Mouse (Mus musculus) mammary gland, adult 2 months (tissue): Measurements from ENCODE around the gene Hist2h3b. TPM values are rescaled to one million over a fixed set of nuclear protein-coding genes. Genes with fewer than 3 reads are reported as not detected.

Experiments
- polyA plus RNA-seq: library from polyadenylated mRNA; depleted of rRNA; stranded (reverse); fragments of >200 nt; gene quantifications from 2 replicates; pipeline ENCODE4 v1.2.3, GENCODE M21; 2012; ENCODE audit warnings: low replicate concordance; rRNA removed

Gene Hist2h3b
- polyA plus RNA-seq: 20.1 and 116 TPM in 2 replicates

GRCm38 (mm10) chr3:96268051-96268775 is at the start of gene Hist2h3b:
TSS of gene Hist2h3b (plus strand) at chr3:96268654.

GRCm38 (mm10) chr3:96219661-96220130 is 48.8 kb upstream of the Hist2h3b start, which contains the start of the genes Bola1 and Hist2h2ab:
TSS of gene Bola1 (minus strand) at chr3:96219709.
TSS of gene Hist2h2ab (plus strand) at chr3:96219865.

GRCm38 (mm10) chr3:96220765-96221639 is 47.5 kb upstream of the Hist2h3b start, which contains the start of the genes Hist2h2ac and Hist2h2be:
TSS of gene Hist2h2ac (minus strand) at chr3:96220880.
TSS of gene Hist2h2be (plus strand) at chr3:96221119.

GRCm38 (mm10) chr3:96238954-96239793 is 29.3 kb upstream of the Hist2h3b start, which contains the start of gene Hist2h3c2:
TSS of gene Hist2h3c2 (minus strand) at chr3:96239127.

GRCm38 (mm10) chr3:96239949-96240798 is 28.3 kb upstream of the Hist2h3b start, which contains the start of gene Hist2h2aa2:
TSS of gene Hist2h2aa2 (minus strand) at chr3:96240276.

GRCm38 (mm10) chr3:96245003-96245886 is 23.2 kb upstream of the Hist2h3b start, which contains the start of gene Hist2h2aa1:
TSS of gene Hist2h2aa1 (plus strand) at chr3:96245497.

GRCm38 (mm10) chr3:96246427-96246856 is 22.0 kb upstream of the Hist2h3b start, which contains the start of gene Hist2h3c1:
TSS of gene Hist2h3c1 (plus strand) at chr3:96246685.

GRCm38 (mm10) chr3:96262979-96263550 is 5.4 kb upstream of the Hist2h3b start, which contains the start of gene Hist2h4:
TSS of gene Hist2h4 (minus strand) at chr3:96263311.

GRCm38 (mm10) chr3:96269511-96270474 is 1.3 kb downstream of the Hist2h3b start, which contains the start of gene Hist2h2bb:
TSS of gene Hist2h2bb (plus strand) at chr3:96269752.

GRCm38 (mm10) chr3:96293787-96294186 is 25.3 kb downstream of the Hist2h3b start, which contains the start of gene Fcgr1:
TSS of gene Fcgr1 (minus strand) at chr3:96293969.

Other genes with a start within 250 kb of the Hist2h3b start
- 4.3 and 7.9 TPM in 2 replicates for gene Vps45, start 210.2 kb upstream of the Hist2h3b start, polyA plus RNA-seq
- gene Otud7b, start 164.1 kb upstream of the Hist2h3b start, polyA plus RNA-seq: 10.1 and 22.4 TPM in 2 replicates
- 10.8 and 22.4 TPM in 2 replicates for gene Mtmr11, start 106.7 kb upstream of the Hist2h3b start, polyA plus RNA-seq
- 64.9 and 128 TPM in 2 replicates for gene Sf3b4, start 96.3 kb upstream of the Hist2h3b start, polyA plus RNA-seq
- 1.4 and 1.5 TPM in 2 replicates for gene Sv2a, start 87.5 kb upstream of the Hist2h3b start, polyA plus RNA-seq
- 36.4 and 85.0 TPM in 2 replicates for gene Bola1, start 48.9 kb upstream of the Hist2h3b start, polyA plus RNA-seq
- gene Hist2h2ab, start 48.8 kb upstream of the Hist2h3b start, polyA plus RNA-seq: 3.1 TPM in 1 of 2 replicates, not detected in the other
- 2.5 and 23.4 TPM in 2 replicates for gene Hist2h2ac, start 47.8 kb upstream of the Hist2h3b start, polyA plus RNA-seq
- 4.8 and 7.8 TPM in 2 replicates for gene Hist2h2be, start 47.5 kb upstream of the Hist2h3b start, polyA plus RNA-seq
- gene Hist2h3c2, start 29.5 kb upstream of the Hist2h3b start, polyA plus RNA-seq: 25.1 and 89.4 TPM in 2 replicates
- gene Hist2h2aa2, start 28.4 kb upstream of the Hist2h3b start, polyA plus RNA-seq: 28.8 and 350 TPM in 2 replicates
- gene Hist2h2aa1, start 23.2 kb upstream of the Hist2h3b start, polyA plus RNA-seq: 270 and 607 TPM in 2 replicates
- not detected in 2 replicates for gene Hist2h3c1, start 22.0 kb upstream of the Hist2h3b start, polyA plus RNA-seq
- gene Hist2h4, start 5.3 kb upstream of the Hist2h3b start, polyA plus RNA-seq: 2.7 and 10.1 TPM in 2 replicates
- gene Hist2h2bb, start 1.1 kb downstream of the Hist2h3b start, polyA plus RNA-seq: 1.1 and 3.8 TPM in 2 replicates
- 4.5 and 11.6 TPM in 2 replicates for gene Fcgr1, start 25.3 kb downstream of the Hist2h3b start, polyA plus RNA-seq
- gene BC107364, start 183.7 kb downstream of the Hist2h3b start, polyA plus RNA-seq: 0.29 and 0.76 TPM in 2 replicates